Mouse (Mus musculus): ENCODE data around the gene Zfc3h1.

- TF ChIP-seq ZMIZ1 (IDR thresholded peaks at IDR 0.05; ENCODE audit: low read depth, low read length) (no peak), CTCF (conservative IDR thresholded peaks at IDR 0.05 in 1 of 2, IDR thresholded peaks at IDR 0.05 in 1 of 2; ENCODE audit: low read depth in 2 of 2, low read length in 2 of 2) (no peak), NRF1 (IDR thresholded peaks at IDR 0.05; ENCODE audit: low read depth, low read length) (no peak), JUND (conservative IDR thresholded peaks at IDR 0.05; ENCODE audit: low read depth, low read length) (peak; percentile 75), MXI1 (IDR thresholded peaks at IDR 0.05; ENCODE audit: low read depth, low read length) (no peak), E2F4 (IDR thresholded peaks at IDR 0.05; ENCODE audit: insufficient replicate concordance, low read depth, low read length) (no peak), POLR2A (IDR thresholded peaks at IDR 0.05; ENCODE audit: low read depth, low read length) (no peak), UBTF (IDR thresholded peaks at IDR 0.05; ENCODE audit: low read depth, low read length) (no peak), HCFC1 (IDR thresholded peaks at IDR 0.05; ENCODE audit: low read depth, low read length) (no peak), GABPA (IDR thresholded peaks at IDR 0.05; ENCODE audit: insufficient replicate concordance, low read depth, low read length) (no peak), TCF12 (IDR thresholded peaks at IDR 0.05; ENCODE audit: low read depth, low read length) (peak; percentile 70; the same call in 1 of the 2 replicates), USF2 (conservative IDR thresholded peaks at IDR 0.05; ENCODE audit: low read depth, low read length) (no peak), SMC3 (IDR thresholded peaks at IDR 0.05; ENCODE audit: low read depth, low read length) (0 out of 2 replicates have a peak, but pooled peaks have one; percentile 3), MAX (IDR thresholded peaks at IDR 0.05; ENCODE audit: low read length) (no peak)
These were observed 88.6 kb downstream of the Zfc3h1 start for GRCm38 (mm10) chr10:115473213-115473961.
